ENCODE assay signal across 23 mouse cellular contexts in genomic region chr19:29294756-29295155, GRCm38 (mm10). TPM values are rescaled to one million over a fixed set of nuclear protein-coding genes. Genes with fewer than 3 reads are reported as not detected.
"Had no signal": no experiment of that assay in that cellular context is flagged by ENCODE, and none has a peak within 500 bp of the region (broad histone marks: within the 10 kb centered on the region; RNA-seq: fewer than 3 reads in every experiment).

No protein-coding gene starts in this region.

- ATAC-seq: liver, embryonic 12.5 days; midbrain, embryonic 13.5 days; midbrain, embryonic 16.5 days had no signal

- H3K4me2 ChIP-seq: limb, embryonic 13.5 days; liver, embryonic 12.5 days; liver, embryonic 15.5 days; lung, embryonic 15.5 days; midbrain, embryonic 13.5 days; stomach, embryonic 15.5 days had no signal

- DNase-seq: kidney, adult 2 months; kidney, postnatal 25 days; layer of hippocampus, adult 9-11 months; liver; lung, adult 18-20 months; thymus, adult 18-20 months; thymus, postnatal 14 days; thymus, postnatal 4 days had no signal

- H3K27ac ChIP-seq: kidney, postnatal 0 days; layer of hippocampus, adult 2 months; limb, embryonic 10.5 days; limb, embryonic 13.5 days; liver, embryonic 12.5 days; liver, embryonic 15.5 days; lung, embryonic 15.5 days; macrophage; midbrain, embryonic 10.5 days; midbrain, embryonic 13.5 days; stomach, embryonic 15.5 days had no signal

- H3K9me3 ChIP-seq: limb, embryonic 10.5 days; limb, embryonic 13.5 days; liver, embryonic 12.5 days; liver, embryonic 15.5 days; lung, embryonic 15.5 days; midbrain, embryonic 10.5 days; midbrain, embryonic 13.5 days; stomach, embryonic 15.5 days had no signal

- H3K4me1 ChIP-seq: limb, embryonic 10.5 days; limb, embryonic 13.5 days; liver, embryonic 12.5 days; liver, embryonic 15.5 days; lung, embryonic 15.5 days; midbrain, embryonic 10.5 days; midbrain, embryonic 13.5 days; stomach, embryonic 15.5 days had no signal

- H3K9ac ChIP-seq: limb, embryonic 13.5 days; liver, embryonic 12.5 days; liver, embryonic 15.5 days; lung, embryonic 15.5 days; midbrain, embryonic 13.5 days; stomach, embryonic 15.5 days had no signal

- H3K4me3 ChIP-seq: layer of hippocampus, adult 2 months; limb, embryonic 10.5 days; limb, embryonic 13.5 days; liver, embryonic 12.5 days; liver, embryonic 15.5 days; lung, embryonic 15.5 days; midbrain, embryonic 10.5 days; midbrain, embryonic 13.5 days; stomach, embryonic 15.5 days had no signal

- H3K27me3 ChIP-seq: limb, embryonic 13.5 days; liver, embryonic 12.5 days; liver, embryonic 15.5 days; lung, embryonic 15.5 days; midbrain, embryonic 13.5 days; stomach, embryonic 15.5 days had no signal

RNA-seq across cellular contexts. Expression of gene Rln1, which starts 39.7 kb away (rescaled TPM):
- polyA plus RNA-seq: kidney, embryonic 14.5 days; large intestine, adult 2 months; limb, embryonic 13.5 days; liver, embryonic 12.5 days; liver, embryonic 15.5 days; lung, embryonic 15.5 days; macrophage; small intestine, adult 2 months had no signal
